ENCODE assay signal across 21 mouse cellular contexts in genomic region chr5:32106473-32107140, GRCm38 (mm10). TPM values are rescaled to one million over a fixed set of nuclear protein-coding genes. Genes with fewer than 3 reads are reported as not detected.
A peak's percentile ranks its signal among the peaks of the same experiment; 100 is the strongest.
DNase-seq lines count a peak whose midpoint lies in the region; ATAC-seq and TF ChIP-seq lines count a peak whose summit lies in the region.
"Had no signal": no experiment of that assay in that cellular context is flagged by ENCODE, and none has a peak within 500 bp of the region (broad histone marks: within the 10 kb centered on the region; RNA-seq: fewer than 3 reads in every experiment).

No protein-coding gene starts in this region.

- no peak overlapping the region for H3K4me2 ChIP-seq in heart, postnatal 0 days (ENCODE audit: low read depth, low read length)
- H3K4me2 ChIP-seq in stomach, postnatal 0 days (replicated peaks; ENCODE audit: low read depth) = no peak overlapping the region
- H3K4me2 ChIP-seq in forebrain, embryonic 13.5 days = no peak overlapping the region
- H3K4me2 ChIP-seq: embryonic facial prominence, embryonic 15.5 days; heart, embryonic 13.5 days; hindbrain, embryonic 14.5 days; limb, embryonic 15.5 days; midbrain, embryonic 11.5 days; neural tube, embryonic 12.5 days had no signal

- no peak overlapping the region for H3K4me3 ChIP-seq in heart, postnatal 0 days (ENCODE audit: low read depth, low read length)
- no peak overlapping the region for H3K4me3 ChIP-seq in stomach, postnatal 0 days (ENCODE audit: low read depth, low read length)
- no peak overlapping the region for H3K4me3 ChIP-seq in forebrain, embryonic 13.5 days
- H3K4me3 ChIP-seq: embryonic facial prominence, embryonic 15.5 days; forebrain, embryonic 10.5 days; heart, embryonic 13.5 days; limb, embryonic 15.5 days; neural tube, embryonic 12.5 days had no signal

- no peak for TF ChIP-seq EP300 in heart, postnatal 0 days (IDR thresholded peaks at IDR 0.05; ENCODE audit: low read depth)
- TF ChIP-seq EP300 in stomach, postnatal 0 days (optimal IDR thresholded peaks at IDR 0.05) = no peak

- H3K9me3 ChIP-seq in heart, postnatal 0 days (replicated peaks; ENCODE audit: control insufficient read depth, low read length) = no peaks in the 10 kb centered on the region
- H3K9me3 ChIP-seq in stomach, postnatal 0 days (ENCODE audit: control insufficient read depth, low read length) = no peaks in the 10 kb centered on the region
- no peaks in the 10 kb centered on the region for H3K9me3 ChIP-seq in forebrain, embryonic 13.5 days (replicated peaks)
- H3K9me3 ChIP-seq: embryonic facial prominence, embryonic 15.5 days; forebrain, embryonic 10.5 days; heart, embryonic 13.5 days; limb, embryonic 15.5 days; neural tube, embryonic 12.5 days had no signal

- 0 out of 2 replicates have a peak, but pooled peaks cover 7% of the 10 kb centered on the region for H3K4me1 ChIP-seq in heart, postnatal 0 days (ENCODE audit: control insufficient read depth, insufficient read depth)
- no peaks in the 10 kb centered on the region for H3K4me1 ChIP-seq in stomach, postnatal 0 days (replicated peaks; ENCODE audit: control insufficient read depth, insufficient read depth)
- H3K4me1 ChIP-seq in forebrain, embryonic 13.5 days = peaks cover 10% of the 10 kb centered on the region

- no peaks in the 10 kb centered on the region for H3K27me3 ChIP-seq in heart, postnatal 0 days (ENCODE audit: control insufficient read depth, insufficient read depth, low read length)
- no peaks in the 10 kb centered on the region for H3K27me3 ChIP-seq in stomach, postnatal 0 days (ENCODE audit: control insufficient read depth, insufficient read depth, low read length)
- H3K27me3 ChIP-seq in forebrain, embryonic 13.5 days = no peaks in the 10 kb centered on the region
- H3K27me3 ChIP-seq: embryonic facial prominence, embryonic 15.5 days; heart, embryonic 13.5 days; limb, embryonic 15.5 days; neural tube, embryonic 12.5 days had no signal

- WGBS in heart, postnatal 0 days = 74% methylated on average over 5 of the region's 5 CpGs
- 74% methylated on average over 5 of the region's 5 CpGs for WGBS in stomach, postnatal 0 days
- WGBS in forebrain, embryonic 13.5 days = 88% methylated on average over 5 of the region's 5 CpGs

- H3K9ac ChIP-seq in heart, postnatal 0 days (replicated peaks; ENCODE audit: low read depth, low read length) = no peak overlapping the region
- no peak overlapping the region; the same call in 1 of the 2 replicates for H3K9ac ChIP-seq in stomach, postnatal 0 days (ENCODE audit: low read length)
- H3K9ac ChIP-seq in forebrain, embryonic 13.5 days = no peak overlapping the region
- H3K9ac ChIP-seq: embryonic facial prominence, embryonic 15.5 days; heart, embryonic 13.5 days; hindbrain, embryonic 14.5 days; limb, embryonic 15.5 days; neural tube, embryonic 12.5 days had no signal

- TF ChIP-seq CTCF in heart, postnatal 0 days (IDR thresholded peaks at IDR 0.05; ENCODE audit: low read depth) = no peak
- no peak for TF ChIP-seq CTCF in stomach, postnatal 0 days (IDR thresholded peaks at IDR 0.05; ENCODE audit: low read depth)

- no peak overlapping the region for H3K27ac ChIP-seq in heart, postnatal 0 days (ENCODE audit: low read depth)
- peak overlapping the region; percentile 18; the same call in 1 of the 2 replicates for H3K27ac ChIP-seq in stomach, postnatal 0 days (replicated peaks)
- no peak overlapping the region for H3K27ac ChIP-seq in forebrain, embryonic 13.5 days
- H3K27ac ChIP-seq: embryonic facial prominence, embryonic 15.5 days; forebrain, embryonic 10.5 days; heart, embryonic 13.5 days; hindbrain, embryonic 14.5 days; kidney, postnatal 0 days; limb, embryonic 15.5 days; neural tube, embryonic 12.5 days had no signal

- ATAC-seq in heart, postnatal 0 days (ENCODE audit: insufficient read depth, low read depth) = 0 out of 2 replicates have a peak, but pooled peaks have one; percentile 22
- no peak; the same call in 1 of the 2 replicates for ATAC-seq in stomach, postnatal 0 days (ENCODE audit: low FRiP score, low TSS enrichment)
- ATAC-seq in forebrain, embryonic 13.5 days = no peak
- no peak for ATAC-seq in cerebellum, adult (ENCODE audit: insufficient number of reproducible peaks, low FRiP score, low TSS enrichment)
- ATAC-seq: intestine, postnatal 0 days had no signal

- no peaks in the 10 kb centered on the region for H3K36me3 ChIP-seq in heart, postnatal 0 days (replicated peaks; ENCODE audit: control insufficient read depth, insufficient read depth, low read length)
- H3K36me3 ChIP-seq in stomach, postnatal 0 days (ENCODE audit: control insufficient read depth, insufficient read depth, low read length) = no peaks in the 10 kb centered on the region
- no peaks in the 10 kb centered on the region for H3K36me3 ChIP-seq in forebrain, embryonic 13.5 days (ENCODE audit: poor library complexity, severe bottlenecking)
- H3K36me3 ChIP-seq: embryonic facial prominence, embryonic 15.5 days; forebrain, embryonic 10.5 days; heart, embryonic 13.5 days; limb, embryonic 15.5 days; neural tube, embryonic 12.5 days had no signal

- no peak for DNase-seq in heart, postnatal 0 days (ENCODE audit: low spot score)
- no peak for DNase-seq in heart, adult 8-10 months (ENCODE audit: low spot score)
- peak; percentile 55 for DNase-seq in gastrocnemius, adult 18-20 months (ENCODE audit: low spot score)
- DNase-seq in gastrocnemius, postnatal 25 days = peak; percentile 75
- no peak for DNase-seq in stomach, postnatal 0 days (ENCODE audit: low spot score)
- DNase-seq: cerebellum, postnatal 10 days; lung, adult 18-20 months; lung, postnatal 4 days; right cerebral cortex, postnatal 25 days; thymus, postnatal 4 days had no signal

RNA-seq across cellular contexts. Expression of gene Fosl2, which starts 29.0 kb away (rescaled TPM):
- 15.7 and 18.6 TPM in 2 replicates for total RNA-seq in heart, postnatal 0 days (2014; rRNA removed; ENCODE audit: low replicate concordance)
- 1.4 and 1.5 TPM in 2 replicates for polyA plus RNA-seq in heart, postnatal 0 days (2015; fragmentation: Nextera tagmentation; extraction: Ambion mirVana)
- 10 to 100 TPM; 14.7 to 21.1 (median 18.8) TPM for total RNA-seq in heart, adult 8-10 months (2022)
- 10 to 100 TPM; 15.9 to 16.3 TPM for total RNA-seq in gastrocnemius, adult 18-20 months (2021)
- 10 to 100 TPM in 1 of 2 experiments, 1 to 10 TPM in 1; 9.9 to 12.4 TPM for total RNA-seq in gastrocnemius, postnatal 25 days (2021)
- 10.5 and 11.7 TPM in 2 replicates for polyA plus RNA-seq in stomach, postnatal 0 days (2015; fragmentation: Nextera tagmentation; extraction: Ambion mirVana)
- polyA plus RNA-seq in forebrain, embryonic 13.5 days (2015; fragmentation: Nextera tagmentation; extraction: Ambion mirVana) = 0.59 and 0.66 TPM in 2 replicates

Comparison
In these comparisons a context has a peak if more than half of its experiments do, and no peak if none do; other contexts are left out.
1. DNase-seq: peak in gastrocnemius, adult 18-20 months (single experiment) and gastrocnemius, postnatal 25 days (single experiment); none in heart, postnatal 0 days (single experiment), heart, adult 8-10 months (single experiment) and stomach, postnatal 0 days (single experiment).